26 mouse cellular contexts compared by ENCODE assay signal in genomic region chr17:46116138-46116537, GRCm38 (mm10). TPM values are rescaled to one million over a fixed set of nuclear protein-coding genes. Genes with fewer than 3 reads are reported as not detected.
DNase-seq lines count a peak whose midpoint lies in the region; ATAC-seq and TF ChIP-seq lines count a peak whose summit lies in the region.
"Had no signal": no experiment of that assay in that cellular context is flagged by ENCODE, and none has a peak within 500 bp of the region (broad histone marks: within the 10 kb centered on the region; RNA-seq: fewer than 3 reads in every experiment).

No protein-coding gene starts in this region.

- H3K9me3 ChIP-seq in forebrain, embryonic 10.5 days, result no peaks in the 10 kb centered on the region
- H3K9me3 ChIP-seq in forebrain, embryonic 13.5 days (replicated peaks), result no peaks in the 10 kb centered on the region
- H3K9me3 ChIP-seq in lung, embryonic 14.5 days (ENCODE audit: low read depth, low read length), result no peaks in the 10 kb centered on the region
- no peaks in the 10 kb centered on the region for H3K9me3 ChIP-seq in embryonic facial prominence, embryonic 13.5 days
- no peaks in the 10 kb centered on the region for H3K9me3 ChIP-seq in limb, embryonic 13.5 days
- H3K9me3 ChIP-seq: hindbrain, embryonic 15.5 days; intestine, embryonic 15.5 days; kidney, embryonic 15.5 days; midbrain, embryonic 13.5 days; neural tube, embryonic 12.5 days had no signal

- H3K4me3 ChIP-seq in forebrain, embryonic 10.5 days, result no peak overlapping the region
- no peak overlapping the region for H3K4me3 ChIP-seq in forebrain, embryonic 13.5 days
- H3K4me3 ChIP-seq in lung, embryonic 14.5 days (ENCODE audit: low read depth, low read length), result no peak overlapping the region
- no peak overlapping the region for H3K4me3 ChIP-seq in embryonic facial prominence, embryonic 13.5 days
- H3K4me3 ChIP-seq in limb, embryonic 13.5 days, result no peak overlapping the region
- H3K4me3 ChIP-seq: hindbrain, embryonic 15.5 days; intestine, embryonic 15.5 days; kidney, embryonic 15.5 days; left cerebral cortex, adult 2 months; midbrain, embryonic 13.5 days; neural tube, embryonic 12.5 days had no signal

- H3K27ac ChIP-seq in forebrain, embryonic 10.5 days, result peak overlapping the region; percentile 32; the same call in 1 of the 2 replicates
- no peak overlapping the region for H3K27ac ChIP-seq in forebrain, embryonic 13.5 days
- H3K27ac ChIP-seq in lung, embryonic 14.5 days (ENCODE audit: low read depth), result peak overlapping the region; percentile 85
- peak overlapping the region; percentile 83 for H3K27ac ChIP-seq in embryonic facial prominence, embryonic 13.5 days
- 0 out of 2 replicates have a peak overlapping the region, but pooled peaks have one; percentile 16 for H3K27ac ChIP-seq in limb, embryonic 13.5 days
- H3K27ac ChIP-seq: hindbrain, embryonic 15.5 days; intestine, embryonic 15.5 days; kidney, embryonic 15.5 days; left cerebral cortex, adult 2 months; midbrain, embryonic 13.5 days; neural tube, embryonic 12.5 days had no signal

- H3K4me1 ChIP-seq in forebrain, embryonic 10.5 days, result peaks cover 51% of the 10 kb centered on the region
- H3K4me1 ChIP-seq in forebrain, embryonic 13.5 days, result peaks cover 11% of the 10 kb centered on the region
- peaks cover 33% of the 10 kb centered on the region for H3K4me1 ChIP-seq in lung, embryonic 14.5 days (ENCODE audit: insufficient read depth)
- peaks cover 53% of the 10 kb centered on the region for H3K4me1 ChIP-seq in embryonic facial prominence, embryonic 13.5 days
- H3K4me1 ChIP-seq in limb, embryonic 13.5 days, result peaks cover 55% of the 10 kb centered on the region

- TF ChIP-seq CTCF in lung, embryonic 14.5 days (IDR thresholded peaks at IDR 0.05; ENCODE audit: low read depth), result no peak

- peaks cover 56% of the 10 kb centered on the region for H3K36me3 ChIP-seq in forebrain, embryonic 10.5 days (replicated peaks)
- H3K36me3 ChIP-seq in forebrain, embryonic 13.5 days (ENCODE audit: poor library complexity, severe bottlenecking), result peaks cover 43% of the 10 kb centered on the region
- H3K36me3 ChIP-seq in lung, embryonic 14.5 days (ENCODE audit: insufficient read depth), result peaks cover 42% of the 10 kb centered on the region
- peaks cover 31% of the 10 kb centered on the region for H3K36me3 ChIP-seq in embryonic facial prominence, embryonic 13.5 days
- peaks cover 36% of the 10 kb centered on the region for H3K36me3 ChIP-seq in limb, embryonic 13.5 days

- no peaks in the 10 kb centered on the region for H3K27me3 ChIP-seq in forebrain, embryonic 10.5 days (ENCODE audit: poor library complexity, severe bottlenecking)
- no peaks in the 10 kb centered on the region for H3K27me3 ChIP-seq in forebrain, embryonic 13.5 days
- no peaks in the 10 kb centered on the region for H3K27me3 ChIP-seq in lung, embryonic 14.5 days (ENCODE audit: insufficient read depth, low read length)
- H3K27me3 ChIP-seq in embryonic facial prominence, embryonic 13.5 days, result no peaks in the 10 kb centered on the region
- H3K27me3 ChIP-seq in limb, embryonic 13.5 days, result no peaks in the 10 kb centered on the region
- H3K27me3 ChIP-seq: hindbrain, embryonic 15.5 days; intestine, embryonic 15.5 days; kidney, embryonic 15.5 days; midbrain, embryonic 13.5 days; neural tube, embryonic 12.5 days; Patski had no signal

- ATAC-seq in forebrain, embryonic 13.5 days, result no peak
- peak; percentile 47; the same call in 1 of the 2 replicates for ATAC-seq in lung, embryonic 14.5 days (ENCODE audit: insufficient read depth)
- ATAC-seq in embryonic facial prominence, embryonic 13.5 days (ENCODE audit: insufficient number of reproducible peaks, insufficient read depth, low FRiP score, low TSS enrichment, low read depth), result no peak
- ATAC-seq in limb, embryonic 13.5 days (ENCODE audit: low FRiP score, low read depth), result no peak
- ATAC-seq: CD4-positive, CD25-positive, alpha-beta regulatory T cell, adult 4 months; intestine, embryonic 15.5 days; midbrain, embryonic 13.5 days; Patski had no signal

- H3K4me2 ChIP-seq in forebrain, embryonic 13.5 days, result no peak overlapping the region
- peak overlapping the region; percentile 19 for H3K4me2 ChIP-seq in lung, embryonic 14.5 days
- peak overlapping the region; percentile 32 for H3K4me2 ChIP-seq in embryonic facial prominence, embryonic 13.5 days
- 0 out of 2 replicates have a peak overlapping the region, but pooled peaks have one; percentile 1 for H3K4me2 ChIP-seq in limb, embryonic 13.5 days (replicated peaks)
- H3K4me2 ChIP-seq: hindbrain, embryonic 15.5 days; intestine, embryonic 15.5 days; kidney, embryonic 15.5 days; midbrain, embryonic 13.5 days; neural tube, embryonic 12.5 days had no signal

- no peak for DNase-seq in forebrain, embryonic 10.5 days (ENCODE audit: extremely low spot score, low spot score)
- DNase-seq in lung, embryonic 14.5 days, result peak; percentile 59
- no peak for DNase-seq in lung, postnatal 25 days (ENCODE audit: low spot score)
- DNase-seq in adrenal gland, adult 8-10 months, result no peak
- DNase-seq in cerebellum, adult 8-10 months, result no peak
- DNase-seq: adrenal gland, postnatal 14 days; cerebellum, postnatal 14 days; gastrocnemius, postnatal 25 days; heart, postnatal 14 days; kidney, postnatal 4 days; layer of hippocampus, adult 9-11 months; liver; right cerebral cortex, adult 18-20 months; thymus, adult 2 months had no signal

- 73% methylated on average over 11 of the region's 11 CpGs for WGBS in forebrain, embryonic 10.5 days
- 84% methylated on average over 11 of the region's 11 CpGs for WGBS in forebrain, embryonic 13.5 days
- 47% methylated on average over 11 of the region's 11 CpGs for WGBS in lung, embryonic 14.5 days
- WGBS in embryonic facial prominence, embryonic 13.5 days, result 35% methylated on average over 11 of the region's 11 CpGs
- WGBS in limb, embryonic 13.5 days, result 43% methylated on average over 11 of the region's 11 CpGs

- no peak overlapping the region for H3K9ac ChIP-seq in forebrain, embryonic 13.5 days
- H3K9ac ChIP-seq in lung, embryonic 14.5 days, result no peak overlapping the region
- no peak overlapping the region for H3K9ac ChIP-seq in embryonic facial prominence, embryonic 13.5 days
- no peak overlapping the region for H3K9ac ChIP-seq in limb, embryonic 13.5 days
- H3K9ac ChIP-seq: hindbrain, embryonic 15.5 days; intestine, embryonic 15.5 days; kidney, embryonic 15.5 days; midbrain, embryonic 13.5 days; neural tube, embryonic 12.5 days had no signal

RNA-seq across cellular contexts. Expression of gene Mrps18a, which starts 5.4 kb away (rescaled TPM):
- 152 and 154 TPM in 2 replicates for polyA plus RNA-seq in forebrain, embryonic 10.5 days (2016; fragmentation: Nextera tagmentation; extraction: Ambion mirVana)
- polyA plus RNA-seq in forebrain, embryonic 13.5 days (2015; fragmentation: Nextera tagmentation; extraction: Ambion mirVana), result 136 and 137 TPM in 2 replicates
- 147 and 149 TPM in 2 replicates for polyA plus RNA-seq in lung, embryonic 14.5 days (2014; fragmentation: Nextera tagmentation; extraction: Ambion mirVana)
- polyA plus RNA-seq in embryonic facial prominence, embryonic 13.5 days (2015; fragmentation: Nextera tagmentation; extraction: Ambion mirVana), result 126 and 152 TPM in 2 replicates
- polyA plus RNA-seq in limb, embryonic 13.5 days (2015; fragmentation: Nextera tagmentation; extraction: Ambion mirVana), result 141 and 143 TPM in 2 replicates
- total RNA-seq in adrenal gland, adult 8-10 months (2022), result 100 to 1,000 TPM in 2 of 4 experiments, 10 to 100 TPM in 2; 94.5 to 106 (median 101) TPM

RNA-seq across cellular contexts. Expression of gene Rsph9, which starts 27.9 kb away (rescaled TPM):
- 8.9 and 11.3 TPM in 2 replicates for polyA plus RNA-seq in forebrain, embryonic 10.5 days (2016; fragmentation: Nextera tagmentation; extraction: Ambion mirVana)
- polyA plus RNA-seq in forebrain, embryonic 13.5 days (2015; fragmentation: Nextera tagmentation; extraction: Ambion mirVana), result 22.1 and 26.1 TPM in 2 replicates
- 10.4 and 10.9 TPM in 2 replicates for polyA plus RNA-seq in lung, embryonic 14.5 days (2014; fragmentation: Nextera tagmentation; extraction: Ambion mirVana)
- 10.6 and 11.7 TPM in 2 replicates for polyA plus RNA-seq in embryonic facial prominence, embryonic 13.5 days (2015; fragmentation: Nextera tagmentation; extraction: Ambion mirVana)
- polyA plus RNA-seq in limb, embryonic 13.5 days (2015; fragmentation: Nextera tagmentation; extraction: Ambion mirVana), result 11.1 and 11.4 TPM in 2 replicates
- total RNA-seq in adrenal gland, adult 8-10 months (2022), result 10 to 100 TPM in 3 of 4 experiments, 1 to 10 TPM in 1; 6.0 to 21.4 (median 15.3) TPM
- total RNA-seq: megakaryocyte, adult 5-6 weeks had no signal

RNA-seq across cellular contexts. Expression of gene Mad2l1bp, which starts 37.2 kb away (rescaled TPM):
- polyA plus RNA-seq in forebrain, embryonic 10.5 days (2016; fragmentation: Nextera tagmentation; extraction: Ambion mirVana), result 36.3 and 36.8 TPM in 2 replicates
- 30.9 and 31.9 TPM in 2 replicates for polyA plus RNA-seq in forebrain, embryonic 13.5 days (2015; fragmentation: Nextera tagmentation; extraction: Ambion mirVana)
- 41.3 and 46.5 TPM in 2 replicates for polyA plus RNA-seq in lung, embryonic 14.5 days (2014; fragmentation: Nextera tagmentation; extraction: Ambion mirVana)
- 32.7 and 36.9 TPM in 2 replicates for polyA plus RNA-seq in embryonic facial prominence, embryonic 13.5 days (2015; fragmentation: Nextera tagmentation; extraction: Ambion mirVana)
- polyA plus RNA-seq in limb, embryonic 13.5 days (2015; fragmentation: Nextera tagmentation; extraction: Ambion mirVana), result 36.4 and 39.0 TPM in 2 replicates
- total RNA-seq in adrenal gland, adult 8-10 months (2022), result 10 to 100 TPM; 16.5 to 22.1 (median 18.8) TPM

RNA-seq across cellular contexts. Expression of gene Gtpbp2, which starts 44.7 kb away (rescaled TPM):
- polyA plus RNA-seq in forebrain, embryonic 10.5 days (2016; fragmentation: Nextera tagmentation; extraction: Ambion mirVana), result 29.8 and 30.0 TPM in 2 replicates
- polyA plus RNA-seq in forebrain, embryonic 13.5 days (2015; fragmentation: Nextera tagmentation; extraction: Ambion mirVana), result 38.3 and 43.1 TPM in 2 replicates
- polyA plus RNA-seq in lung, embryonic 14.5 days (2014; fragmentation: Nextera tagmentation; extraction: Ambion mirVana), result 32.8 and 37.9 TPM in 2 replicates
- 45.4 and 49.0 TPM in 2 replicates for polyA plus RNA-seq in embryonic facial prominence, embryonic 13.5 days (2015; fragmentation: Nextera tagmentation; extraction: Ambion mirVana)
- polyA plus RNA-seq in limb, embryonic 13.5 days (2015; fragmentation: Nextera tagmentation; extraction: Ambion mirVana), result 45.2 and 49.3 TPM in 2 replicates
- total RNA-seq in adrenal gland, adult 8-10 months (2022), result 100 to 1,000 TPM in 1 of 4 experiments, 10 to 100 TPM in 3; 69.9 to 108 (median 89.8) TPM
